Mouse (Mus musculus) gastrocnemius, postnatal 36 days (tissue): Measurements from ENCODE around the gene Hnrnpa3. TPM values are rescaled to one million over a fixed set of nuclear protein-coding genes. Genes with fewer than 3 reads are reported as not detected.
"Not testable (repeated sequence)": the region's sequence is repeated elsewhere in the genome, so short reads cannot be mapped to it uniquely, and the experiment has no call there.

Experiments used
- DNase-seq, 2 experiments: peaks; one replicate each; pipeline ENCODE4 v3.0.0; 2022
- intact Hi-C: fragments of 180-260 bp; cut with DNase I; formaldehyde crosslinking; loops from one replicate; pipeline ENCODE4 v1.15.1; 2025
- total RNA-seq, 2 experiments: library from RNA; stranded (reverse); gene quantifications; 2 replicates each; pipeline ENCODE4 v1.2.3; 2021

Hnrnpa3 gene
- total RNA-seq, 2 experiments from 2014 or later: 96.6 to 134 TPM

- DNase-seq, intact Hi-C loops: not testable (repeated sequence)
Measured at GRCm38 (mm10) chr2:75634431-75634830, 24.6 kb upstream of the Hnrnpa3 start.

GRCm38 (mm10) chr2:75636261-75637054, 22.6 kb upstream of the Hnrnpa3 start:
- intact Hi-C loops: no loop called here
- DNase-seq: no peak

GRCm38 (mm10) chr2:75637055-75637304, 22.1 kb upstream of the Hnrnpa3 start:
- DNase-seq, intact Hi-C loops: not testable (repeated sequence)

- intact Hi-C loops: no loop called here
- DNase-seq: no peak
Measured at GRCm38 (mm10) chr2:75637361-75637760, 21.7 kb upstream of the Hnrnpa3 start.

GRCm38 (mm10) chr2:75637822-75638221, 21.2 kb upstream of the Hnrnpa3 start:
- intact Hi-C loops, DNase-seq: not testable (repeated sequence)

GRCm38 (mm10) chr2:75639535-75639934, 19.5 kb upstream of the Hnrnpa3 start:
- DNase-seq: peak in 1 of 2 experiments; percentile 22

GRCm38 (mm10) chr2:75642312-75642711, 16.7 kb upstream of the Hnrnpa3 start:
- DNase-seq, intact Hi-C loops: not testable (repeated sequence)

More at GRCm38 (mm10) chr2:75639535-75639934, 19.5 kb upstream of the Hnrnpa3 start:
- intact Hi-C loops: not testable (repeated sequence)

- intact Hi-C loops: no loop called here
- DNase-seq: no peak
Measured at GRCm38 (mm10) chr2:75642795-75643550, 16.1 kb upstream of the Hnrnpa3 start.

GRCm38 (mm10) chr2:75643950-75644349, 15.1 kb upstream of the Hnrnpa3 start:
- no peak for DNase-seq

GRCm38 (mm10) chr2:75645251-75645650, 13.8 kb upstream of the Hnrnpa3 start:
- no peak for DNase-seq
- intact Hi-C loops: no loop called here

More at GRCm38 (mm10) chr2:75643950-75644349, 15.1 kb upstream of the Hnrnpa3 start:
- intact Hi-C loops: no loop called here

- intact Hi-C loops: no loop called here
- no peak for DNase-seq
Measured at GRCm38 (mm10) chr2:75650437-75650836, 8.6 kb upstream of the Hnrnpa3 start.

- intact Hi-C loops: no loop called here
- DNase-seq: no peak
Measured at GRCm38 (mm10) chr2:75653150-75653549, 5.9 kb upstream of the Hnrnpa3 start.

GRCm38 (mm10) chr2:75654679-75655078, 4.4 kb upstream of the Hnrnpa3 start:
- intact Hi-C loops: loop anchor here (5.0 kb wide), 1 partner anchor 42 kb away; no protein-coding TSS in a partner anchor

GRCm38 (mm10) chr2:75656924-75657323, 2.1 kb upstream of the Hnrnpa3 start:
- intact Hi-C loops: loop anchor here (5.0 kb wide), 1 partner anchor 45 kb away; no protein-coding TSS in a partner anchor
- DNase-seq: no peak

More at GRCm38 (mm10) chr2:75654679-75655078, 4.4 kb upstream of the Hnrnpa3 start:
- no peak for DNase-seq

- DNase-seq: no peak
- intact Hi-C loops: loop anchor here (5.0 kb wide), 1 partner anchor 46 kb away; no protein-coding TSS in a partner anchor
Measured at GRCm38 (mm10) chr2:75657907-75658691, 962 bp upstream of the Hnrnpa3 start.

- intact Hi-C loops: loop anchor here (1.0 to 5.0 kb wide), 2 partner anchors 45 to 47 kb away; partner anchors contain the start of gene Nfe2l2
- peak; percentile 88 to 95 for DNase-seq
Measured at GRCm38 (mm10) chr2:75659629-75659960, 534 bp downstream of the Hnrnpa3 start.

- no peak for DNase-seq
- intact Hi-C loops: no loop called here
Measured at GRCm38 (mm10) chr2:75660255-75660948, 1.3 kb downstream of the Hnrnpa3 start.

GRCm38 (mm10) chr2:75661106-75661505, 2.0 kb downstream of the Hnrnpa3 start:
- DNase-seq: no peak
- intact Hi-C loops: no loop called here

- no peak for DNase-seq
- intact Hi-C loops: no loop called here
Measured at GRCm38 (mm10) chr2:75669491-75670445, 10.7 kb downstream of the Hnrnpa3 start.
